Mouse (Mus musculus) fibroblast of lung, adult 2 months (primary cell): Measurements from ENCODE around the gene Usp32.

Experiments used
- DNase-seq: peaks from one replicate; pipeline ENCODE4 v3.0.0-alpha.2; 2011; ENCODE audit warnings: low read depth

The Usp32 gene

DNA sequence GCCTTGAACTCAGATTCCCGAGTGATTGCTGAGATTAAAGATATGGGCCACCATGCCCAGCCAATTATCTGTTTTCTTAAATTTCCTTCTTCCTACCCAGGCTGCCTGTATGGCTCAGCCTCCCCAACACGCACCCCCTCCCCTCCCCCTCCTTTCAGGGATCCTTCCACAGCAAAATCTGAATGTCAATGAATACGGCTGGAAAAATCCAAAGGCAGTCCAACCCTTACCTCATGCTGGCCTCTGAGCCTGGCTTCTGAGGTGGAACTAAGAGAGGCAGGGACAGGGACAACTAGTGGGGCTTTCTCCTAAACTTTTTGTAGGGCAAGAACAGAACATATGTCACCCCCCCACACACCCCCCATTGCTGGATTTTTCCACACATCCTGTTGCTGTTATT, 191.8 kb downstream of the Usp32 start:
- DNase-seq: no peak

DNA sequence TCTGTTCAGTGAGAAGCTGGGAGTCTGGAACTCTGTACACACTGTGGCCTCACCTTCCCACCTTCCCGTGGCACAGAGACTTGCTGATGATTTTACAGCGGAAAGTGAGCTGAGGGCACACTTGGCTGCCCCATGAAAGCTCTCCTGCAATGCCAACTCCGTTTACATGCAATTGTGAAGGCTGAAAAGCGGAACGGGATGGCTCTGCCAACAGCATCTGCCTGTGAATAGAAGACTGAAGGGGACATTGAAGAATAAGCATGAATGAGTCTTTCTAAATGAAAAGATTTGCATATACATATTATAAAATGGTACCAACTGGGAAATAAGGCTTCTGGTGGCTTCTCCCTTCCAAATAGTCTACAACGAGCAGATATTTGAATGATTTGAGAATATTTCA, 192.8 kb downstream of the Usp32 start:
- no peak for DNase-seq

- no peak for DNase-seq
These were observed 194.1 kb downstream of the Usp32 start for GRCm38 (mm10) chr11:84945841-84946240.

- DNase-seq: no peak
These were observed 195.1 kb downstream of the Usp32 start for GRCm38 (mm10) chr11:84944639-84945435.

DNA sequence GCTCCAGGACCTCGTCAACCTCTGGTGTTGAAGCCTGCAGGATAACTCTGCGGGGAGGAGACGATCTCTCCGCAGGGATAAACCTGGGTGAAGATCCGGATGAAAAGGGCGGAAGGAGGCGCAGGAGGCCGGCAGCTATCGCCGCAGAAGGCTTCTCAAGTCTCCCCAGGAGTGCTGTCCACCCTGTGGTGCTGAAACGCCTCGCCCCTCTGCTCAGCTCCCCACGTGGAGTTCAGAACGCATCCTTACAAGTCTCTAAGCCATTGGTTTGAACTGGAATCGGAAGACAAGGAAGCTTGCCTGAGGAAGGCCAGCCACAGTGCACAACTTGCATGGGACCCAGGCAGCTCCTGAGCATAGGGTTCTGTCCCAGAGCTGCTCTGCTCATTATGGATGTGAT, 196.0 kb downstream of the Usp32 start:
- no peak for DNase-seq

DNA sequence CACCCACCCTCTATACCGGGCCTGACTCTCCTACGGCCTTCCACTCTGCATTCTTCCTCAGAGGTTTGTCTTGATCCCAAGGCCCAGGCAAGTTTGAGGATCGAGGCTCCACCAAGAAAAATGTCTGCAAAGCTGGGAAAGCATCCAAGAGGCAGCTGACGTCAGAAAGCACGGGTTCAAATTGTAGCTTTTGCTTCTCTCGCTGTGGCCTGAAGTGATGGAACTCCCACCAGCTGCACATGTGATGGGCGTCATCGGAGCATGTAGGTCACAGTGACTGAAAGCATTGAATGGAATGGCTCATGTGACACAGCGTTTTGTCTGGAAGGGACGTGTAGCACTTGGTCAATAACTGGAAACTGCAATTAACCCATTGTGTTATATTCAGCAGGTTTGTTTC, 199.8 kb downstream of the Usp32 start:
- DNase-seq: no peak

- DNase-seq: no peak
These were observed 200.4 kb downstream of the Usp32 start for GRCm38 (mm10) chr11:84939508-84940053.
